Mouse (Mus musculus): ENCODE data around the gene Pdzk1ip1. TPM values are rescaled to one million over a fixed set of nuclear protein-coding genes. Genes with fewer than 3 reads are reported as not detected.

Gene Pdzk1ip1
- total RNA-seq, 2 experiments from 2014 or later = 3.2 to 46.4 TPM

- DNase-seq (ENCODE audit: low spot score in 2 of 2) = no peak
Observed at GRCm38 (mm10) chr4:115074789-115075188, 13.7 kb upstream of the Pdzk1ip1 start.

- no peak for DNase-seq (ENCODE audit: low spot score in 2 of 2)
Observed at GRCm38 (mm10) chr4:115075204-115075915, 13.1 kb upstream of the Pdzk1ip1 start.

DNA sequence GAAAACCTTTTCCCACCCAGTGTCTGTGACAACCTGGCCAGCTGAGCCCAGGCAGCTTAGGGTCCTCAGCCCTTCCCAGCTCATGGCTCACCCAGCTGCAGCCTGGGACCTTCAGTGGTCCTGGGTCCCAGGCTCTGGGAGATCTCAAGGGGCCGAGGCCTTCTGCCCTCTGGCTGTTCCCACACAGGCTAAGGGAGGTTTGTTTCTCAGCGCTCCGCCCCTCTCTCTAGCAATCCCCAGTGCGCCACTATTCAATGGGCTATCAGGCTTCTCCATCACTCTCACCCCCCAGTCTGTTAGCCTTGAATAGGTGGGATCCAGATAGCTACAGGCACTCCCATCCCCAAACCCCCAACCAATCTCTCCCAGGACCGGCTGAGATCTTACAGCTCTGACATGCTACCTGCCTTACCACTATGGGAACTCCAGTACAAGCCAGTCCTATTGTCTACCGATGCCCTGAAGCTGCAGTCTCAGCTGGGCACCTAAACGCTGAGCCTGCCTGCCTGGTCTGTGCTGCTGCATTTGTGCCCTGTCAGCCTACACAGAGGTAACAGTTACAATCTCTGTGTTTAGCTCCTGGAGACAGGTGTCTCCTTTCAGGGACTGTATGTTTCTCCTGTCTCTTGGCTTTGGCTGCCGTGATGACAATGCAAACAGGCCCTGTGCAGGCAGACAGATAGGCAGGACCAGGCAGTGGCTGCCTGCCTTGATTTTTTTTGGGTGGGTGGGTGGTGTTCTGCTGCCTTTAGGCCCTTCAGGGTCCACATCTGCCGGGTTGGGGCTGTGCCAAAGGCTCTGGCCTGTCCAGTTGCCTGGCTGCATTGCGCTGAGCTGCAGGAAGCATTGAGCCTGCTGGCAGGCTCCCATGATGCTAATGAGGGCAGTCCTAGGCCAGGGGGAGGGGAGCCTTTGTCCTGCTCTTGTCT, 9.4 kb upstream of the Pdzk1ip1 start:
- DNase-seq (ENCODE audit: low spot score in 2 of 2) = no peak

GRCm38 (mm10) chr4:115079821-115080349, 8.6 kb upstream of the Pdzk1ip1 start:
- no peak for DNase-seq (ENCODE audit: low spot score in 2 of 2)

DNA sequence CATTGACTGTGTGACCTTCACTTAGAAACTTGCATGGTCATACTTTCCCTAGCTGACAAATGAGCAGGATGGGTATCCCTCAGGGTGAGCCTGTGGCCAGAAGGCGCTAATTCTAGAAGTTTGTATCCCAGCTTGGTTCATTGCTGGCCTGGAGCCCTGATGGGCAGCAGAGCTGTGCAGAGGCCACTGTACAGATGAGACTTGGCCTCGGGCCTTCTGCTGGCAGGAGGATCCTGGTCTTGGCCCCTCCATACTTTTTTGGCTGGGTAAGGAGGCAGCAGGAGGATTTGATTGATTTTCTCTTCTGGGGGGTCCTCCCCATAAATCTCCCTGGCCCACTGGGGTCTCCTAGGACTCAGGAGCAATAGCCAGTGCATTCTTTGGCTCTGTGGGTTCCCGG, 5.5 kb upstream of the Pdzk1ip1 start:
- DNase-seq (ENCODE audit: low spot score in 2 of 2) = no peak

DNA sequence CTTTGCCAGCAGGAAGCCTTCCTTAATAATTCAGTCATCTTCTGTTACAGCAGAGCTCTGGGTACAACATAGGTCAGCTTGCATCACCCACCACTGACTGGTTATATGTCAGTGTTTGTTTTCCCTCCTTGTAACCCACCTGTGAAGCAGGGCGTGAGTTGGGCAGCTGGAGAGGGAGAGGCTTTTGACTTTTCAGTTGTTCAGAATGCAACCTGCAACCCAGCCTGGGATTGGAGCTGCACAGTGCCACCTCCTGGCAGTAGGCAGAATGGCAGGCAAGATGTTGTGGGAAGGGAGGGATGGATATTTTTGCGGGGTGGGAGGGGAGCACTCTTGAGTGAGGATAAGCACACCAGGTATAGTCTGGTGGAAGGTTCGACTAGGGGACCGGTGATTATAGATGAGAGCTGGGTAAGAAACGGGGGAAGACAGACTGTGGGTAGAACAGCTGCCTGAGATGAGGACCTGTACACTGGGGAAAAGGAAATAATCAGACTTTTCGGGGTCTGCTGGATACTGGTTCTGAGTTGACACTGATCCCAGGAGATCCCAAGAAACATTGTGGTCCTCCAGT, 2.9 kb upstream of the Pdzk1ip1 start:
- no peak for DNase-seq (ENCODE audit: low spot score in 2 of 2)

DNA sequence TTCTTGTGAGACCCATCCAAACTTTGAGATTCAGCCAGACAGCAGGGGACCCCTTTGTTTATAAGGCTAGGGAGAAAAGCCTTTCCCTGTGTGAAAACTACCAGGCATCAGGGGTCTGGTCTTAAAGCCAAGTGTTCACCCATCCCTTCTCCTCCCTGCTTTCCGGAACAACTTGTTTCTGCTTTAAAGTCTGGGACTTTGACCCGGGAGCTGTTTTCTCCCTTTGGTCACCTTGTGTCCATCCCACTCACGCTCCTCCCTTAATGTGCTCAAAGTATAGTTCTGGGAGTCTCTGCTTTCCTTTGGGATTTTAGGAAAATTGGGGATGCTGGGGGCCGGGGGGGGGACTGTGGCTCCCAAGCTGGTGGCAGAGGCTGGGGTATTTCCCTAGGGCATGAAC, 2.3 kb upstream of the Pdzk1ip1 start:
- no peak for DNase-seq (ENCODE audit: low spot score in 2 of 2)

- DNase-seq (ENCODE audit: low spot score in 2 of 2) = no peak
Observed at GRCm38 (mm10) chr4:115086763-115087415, 1.6 kb upstream of the Pdzk1ip1 start.

DNA sequence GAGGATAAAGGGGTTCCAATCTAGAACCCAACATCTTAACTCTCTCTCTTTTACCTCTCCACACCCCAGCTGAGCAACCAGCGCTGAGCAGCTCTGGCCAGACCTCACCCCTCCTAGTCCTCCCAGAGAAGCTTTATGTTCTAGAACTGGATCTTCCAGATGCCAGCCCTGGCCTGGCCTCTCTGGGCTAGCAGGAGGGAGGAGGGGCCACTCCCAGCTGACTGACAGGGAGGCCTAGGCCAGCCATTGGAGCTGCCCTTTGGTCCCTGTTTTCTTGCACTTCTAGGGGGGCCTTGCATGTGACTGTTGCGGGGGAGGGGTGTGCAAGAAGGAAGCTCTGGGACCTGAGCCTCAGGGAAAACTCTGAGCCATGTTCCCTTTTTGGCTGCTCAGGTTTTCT, 2.1 kb downstream of the Pdzk1ip1 start:
- DNase-seq (ENCODE audit: low spot score in 2 of 2) = no peak

GRCm38 (mm10) chr4:115091806-115092205, 3.3 kb downstream of the Pdzk1ip1 start:
- no peak for DNase-seq (ENCODE audit: low spot score in 2 of 2)

GRCm38 (mm10) chr4:115093331-115093864, 4.9 kb downstream of the Pdzk1ip1 start:
- no peak for DNase-seq (ENCODE audit: low spot score in 2 of 2)

DNA sequence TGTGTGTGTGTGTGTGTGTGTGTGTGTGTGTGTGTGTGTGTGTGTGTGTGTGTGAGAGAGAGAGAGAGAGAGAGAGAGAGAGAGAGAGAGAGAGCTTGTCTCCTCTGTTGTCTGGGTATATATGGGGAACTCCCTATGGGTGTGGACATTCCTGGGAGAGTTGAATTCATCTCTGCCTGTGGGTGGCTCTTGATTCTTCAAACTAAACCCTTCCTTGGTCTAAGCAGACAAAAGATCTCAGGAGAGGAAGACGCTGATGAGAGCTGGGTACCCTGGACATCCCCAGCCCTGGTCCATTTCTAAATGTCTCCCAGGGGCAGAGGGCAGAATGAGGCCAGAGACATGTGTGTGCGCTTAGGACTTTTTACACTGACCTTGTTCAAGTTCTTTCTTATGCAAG, 5.5 kb downstream of the Pdzk1ip1 start:
- no peak for DNase-seq (ENCODE audit: low spot score in 2 of 2)

- no peak for DNase-seq (ENCODE audit: low spot score in 2 of 2)
Observed at GRCm38 (mm10) chr4:115095671-115096434, 7.3 kb downstream of the Pdzk1ip1 start.

- no peak for DNase-seq (ENCODE audit: low spot score in 2 of 2)
Observed at GRCm38 (mm10) chr4:115096435-115097145, 8.1 kb downstream of the Pdzk1ip1 start.

DNA sequence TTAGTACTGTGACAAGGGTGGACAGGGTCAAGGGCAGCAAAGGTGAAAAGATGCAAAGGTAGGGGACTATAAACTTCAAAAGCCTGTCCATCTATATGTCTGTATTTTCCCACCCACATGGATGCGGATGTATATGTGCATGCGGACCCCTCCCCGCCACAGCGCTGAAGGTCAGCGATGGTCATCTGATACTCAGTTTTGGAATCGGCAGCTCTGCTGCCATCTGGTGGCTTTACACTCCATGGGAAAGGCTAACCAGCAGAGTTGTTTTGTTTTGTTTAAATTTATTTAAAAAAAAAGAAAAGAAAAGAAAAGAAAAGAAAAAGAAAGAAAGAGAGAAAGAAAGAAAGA, 8.6 kb downstream of the Pdzk1ip1 start:
- no peak for DNase-seq (ENCODE audit: low spot score in 2 of 2)

DNA sequence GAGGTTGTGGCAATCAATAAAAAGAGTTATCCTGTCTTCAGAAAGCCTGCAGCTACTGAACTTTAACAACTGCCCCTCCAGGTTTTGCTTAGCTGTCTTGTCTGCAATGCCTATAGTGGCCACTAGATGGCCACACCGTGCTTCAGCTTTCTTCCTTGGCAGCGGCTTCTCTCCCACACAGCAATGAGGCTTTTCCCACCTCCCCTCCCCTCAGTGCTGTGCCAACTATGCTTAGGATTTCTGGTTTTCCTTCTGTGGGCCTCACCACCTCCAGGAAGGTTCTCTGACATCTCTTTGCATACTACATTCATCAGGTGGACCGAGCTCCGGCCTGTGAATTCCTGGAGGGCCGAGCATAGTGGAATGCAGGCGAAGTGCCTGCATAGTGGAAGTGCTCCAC, 13.2 kb downstream of the Pdzk1ip1 start:
- DNase-seq (ENCODE audit: low spot score in 2 of 2) = no peak

DNA sequence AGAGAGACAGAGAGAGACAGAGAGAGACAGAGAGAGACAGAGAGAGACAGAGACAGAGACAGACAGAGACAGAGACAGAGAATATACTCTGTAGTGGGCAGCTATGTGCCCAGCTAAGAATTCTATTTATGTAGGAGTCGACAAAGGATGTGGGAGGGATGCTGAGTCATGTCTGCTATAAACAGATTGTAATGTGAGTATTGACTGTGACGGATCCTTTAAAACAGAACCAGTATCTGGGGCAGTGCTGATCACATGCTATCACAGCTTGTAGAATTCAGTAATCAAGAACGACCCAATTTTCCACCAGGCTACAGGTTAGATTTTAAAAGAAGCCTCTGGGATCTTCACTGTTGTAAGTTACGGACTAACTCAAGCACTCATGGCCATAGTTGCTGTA, 15.0 kb downstream of the Pdzk1ip1 start:
- no peak for DNase-seq (ENCODE audit: low spot score in 2 of 2)

- DNase-seq (ENCODE audit: low spot score in 2 of 2) = no peak
Observed at GRCm38 (mm10) chr4:115111167-115111566, 22.7 kb downstream of the Pdzk1ip1 start.

DNA sequence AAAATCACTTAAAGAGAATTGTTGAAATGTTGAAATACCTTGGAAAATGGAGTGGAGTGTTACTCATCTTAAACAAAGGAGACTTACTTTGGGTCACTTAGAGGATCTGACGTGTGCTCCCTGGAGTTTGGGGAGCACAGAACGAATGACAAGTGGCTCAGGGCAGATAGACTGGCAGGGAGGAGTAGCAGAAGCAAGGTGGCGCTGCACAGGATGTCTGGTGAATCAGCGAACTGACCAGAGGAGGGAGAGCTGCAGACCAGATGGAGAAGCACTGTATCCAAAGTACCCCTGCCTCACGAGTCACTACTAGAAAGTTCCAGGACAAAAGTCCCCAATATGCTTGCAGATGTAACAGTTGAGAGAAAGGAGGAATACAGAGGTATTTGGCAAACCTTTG, 24.8 kb downstream of the Pdzk1ip1 start:
- DNase-seq (ENCODE audit: low spot score in 2 of 2) = no peak

- no peak for DNase-seq (ENCODE audit: low spot score in 2 of 2)
Observed at GRCm38 (mm10) chr4:115119642-115120041, 31.1 kb downstream of the Pdzk1ip1 start.

All from adrenal gland, postnatal 4 days (tissue).